Mouse (Mus musculus) kidney, adult 18-20 months (tissue): ENCODE results near the gene Gm28308.
A peak's percentile ranks its signal among the peaks of the same experiment; 100 is the strongest.

Source experiments
- DNase-seq: peaks from one replicate; pipeline ENCODE4 v3.0.0; 2021

Gm28308 gene

GRCm38 (mm10) chr6:52213119-52213986 is at the start of gene Gm28308, which contains the start of gene Hoxa3:
TSS of gene Gm28308 (minus strand) at chr6:52213339.
TSS of gene Hoxa3 (minus strand) at chr6:52213336.
- peak; percentile 89 for DNase-seq

DNA sequence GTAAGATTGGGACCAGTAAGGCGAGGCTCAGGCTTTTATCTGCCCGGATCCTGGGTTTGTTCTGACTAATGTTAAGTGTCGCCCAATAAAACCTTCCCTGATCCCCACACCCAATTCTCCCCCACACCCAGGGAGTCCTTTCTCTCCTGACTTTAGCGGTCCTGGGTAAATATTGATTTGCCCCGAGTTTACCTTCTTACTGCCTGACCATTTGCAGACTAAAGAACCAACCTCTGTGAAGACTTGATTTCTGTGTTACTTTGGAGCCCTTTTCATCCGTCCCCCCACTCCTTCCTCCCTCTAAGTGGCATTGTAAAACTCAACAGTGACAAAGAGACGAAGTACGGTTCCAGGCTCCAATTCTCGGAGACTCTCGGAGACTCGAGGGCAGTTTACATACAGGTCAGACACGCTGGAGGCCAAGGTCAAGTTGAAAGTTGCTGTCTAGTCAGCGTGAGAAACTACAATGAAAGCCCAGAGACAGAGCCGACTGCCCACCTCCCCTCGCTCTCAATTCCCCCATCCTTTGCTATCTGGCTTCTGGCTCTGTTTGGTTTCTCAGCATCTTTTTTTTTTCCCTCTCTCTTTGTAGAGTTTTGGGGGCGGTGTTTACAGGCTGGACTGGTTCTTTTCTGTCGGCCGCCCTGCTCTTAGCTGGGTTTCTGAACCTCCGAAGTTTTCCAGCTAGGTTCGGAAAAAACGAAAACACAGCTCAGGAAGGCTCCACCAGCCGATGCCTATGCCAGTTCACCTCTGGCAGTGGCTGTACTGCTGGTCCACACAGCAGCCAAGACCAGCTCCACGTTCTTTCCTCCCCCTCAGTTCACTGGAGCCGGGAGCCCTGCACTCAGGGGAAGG is 49.6 kb upstream of the Gm28308 start:
- peak; percentile 34 for DNase-seq

DNA sequence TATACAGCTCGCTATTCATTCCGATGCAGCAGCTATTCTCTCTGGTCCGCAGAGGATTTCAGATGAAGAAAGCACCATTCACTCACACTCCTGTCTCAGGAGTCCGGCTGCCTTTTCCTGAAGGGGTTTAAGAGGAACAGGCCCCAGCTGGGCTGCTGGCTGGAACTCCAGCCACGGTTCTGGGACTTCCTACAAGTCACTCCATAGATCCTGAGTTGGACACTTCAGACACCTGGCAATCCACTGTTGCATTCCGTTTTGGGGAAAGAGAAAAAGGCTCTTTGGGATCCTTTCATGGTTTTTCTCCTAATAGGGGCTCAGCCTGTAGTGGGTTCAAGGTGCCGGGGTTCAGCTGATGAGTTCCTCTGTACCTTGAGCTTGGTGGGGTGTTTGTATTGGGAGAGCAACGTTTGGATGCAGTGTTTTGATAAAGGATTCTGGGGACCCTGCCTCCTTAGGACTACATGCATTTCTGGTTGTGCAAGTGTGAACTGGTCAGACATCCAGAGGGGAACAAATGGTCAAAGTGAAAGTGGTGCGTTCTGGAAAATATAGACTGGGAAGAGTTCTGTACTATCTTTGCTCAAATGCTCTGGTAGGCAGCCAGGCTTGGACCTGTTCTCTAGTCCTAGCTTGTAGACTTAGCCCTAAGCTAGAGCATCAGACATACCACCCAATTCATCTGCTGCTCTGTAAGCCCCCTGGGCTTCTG is 48.8 kb upstream of the Gm28308 start:
- peak; percentile 33 for DNase-seq

DNA sequence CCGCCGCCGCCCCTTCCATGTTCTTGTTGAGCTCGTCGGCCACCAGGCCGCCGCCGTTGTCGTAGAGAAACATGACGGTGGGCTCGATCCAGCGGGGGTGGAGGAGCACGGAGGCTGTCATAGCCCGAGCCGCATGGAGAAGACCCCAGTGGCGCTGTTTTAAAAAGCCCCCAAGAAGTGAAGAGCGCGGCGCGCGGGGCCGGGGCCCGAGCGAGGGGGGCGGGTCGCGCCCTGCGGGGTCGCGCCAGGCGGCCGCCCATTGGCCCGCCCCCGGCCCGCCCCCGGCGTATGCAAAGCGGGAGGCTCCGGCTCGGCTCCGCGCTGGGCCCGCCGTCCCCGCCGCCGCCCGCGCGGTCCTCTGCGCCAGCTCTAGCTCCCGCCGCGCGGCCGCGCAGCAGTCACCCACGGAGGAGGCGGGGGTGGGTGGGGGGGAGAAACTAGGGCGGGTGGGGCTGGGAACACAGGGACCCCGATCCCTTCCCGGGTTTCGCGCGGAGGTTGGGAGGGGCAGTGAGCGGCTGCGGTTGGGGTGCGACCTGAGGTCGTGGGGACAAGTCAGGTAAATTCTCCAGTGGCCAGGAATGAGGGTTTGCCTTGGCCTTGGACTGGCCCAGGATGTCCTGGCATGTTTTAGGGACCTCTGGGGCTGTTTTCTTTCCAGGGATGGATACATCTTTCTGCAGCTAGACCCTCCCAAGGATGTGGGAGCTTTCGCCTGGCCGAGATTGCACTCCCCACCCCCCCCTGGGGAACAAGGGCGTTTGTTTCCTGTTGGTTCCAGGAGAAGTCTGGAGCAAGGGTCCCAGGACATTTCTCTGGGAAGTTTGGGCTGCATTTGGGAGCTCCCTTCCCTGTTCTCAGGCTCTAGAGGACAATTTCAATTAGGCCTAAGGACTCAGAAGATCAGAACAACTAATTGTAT is 47.8 kb upstream of the Gm28308 start, which contains the start of gene Hoxa13:
Gene Hoxa13 (minus strand): TSS at position 227 of the 922 bp plus-strand sequence.
- DNase-seq, result peak; percentile 23

DNA sequence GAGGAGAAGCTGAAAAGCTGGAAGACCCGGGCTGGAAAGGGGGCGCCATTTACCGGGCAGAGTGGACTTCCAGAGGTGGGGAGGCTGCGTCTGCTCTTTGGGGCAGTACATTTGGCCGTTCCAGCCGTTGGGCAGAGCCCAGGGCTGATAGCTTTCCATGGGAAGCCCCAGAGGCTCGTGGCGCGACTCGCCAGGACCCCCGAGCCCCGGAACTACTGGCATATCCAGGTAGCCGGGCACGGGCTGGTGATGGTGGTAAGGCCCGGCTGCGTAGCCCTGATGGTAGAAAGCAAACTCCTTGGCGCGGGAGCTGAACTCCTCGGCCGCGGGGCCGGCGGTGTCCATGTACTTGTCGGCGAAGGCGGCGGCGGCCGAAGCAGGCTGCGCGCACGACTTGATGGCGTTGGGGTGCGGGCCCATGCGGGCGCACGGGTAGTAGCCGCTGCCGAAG is 46.7 kb upstream of the Gm28308 start:
- peak; percentile 51 for DNase-seq

DNA sequence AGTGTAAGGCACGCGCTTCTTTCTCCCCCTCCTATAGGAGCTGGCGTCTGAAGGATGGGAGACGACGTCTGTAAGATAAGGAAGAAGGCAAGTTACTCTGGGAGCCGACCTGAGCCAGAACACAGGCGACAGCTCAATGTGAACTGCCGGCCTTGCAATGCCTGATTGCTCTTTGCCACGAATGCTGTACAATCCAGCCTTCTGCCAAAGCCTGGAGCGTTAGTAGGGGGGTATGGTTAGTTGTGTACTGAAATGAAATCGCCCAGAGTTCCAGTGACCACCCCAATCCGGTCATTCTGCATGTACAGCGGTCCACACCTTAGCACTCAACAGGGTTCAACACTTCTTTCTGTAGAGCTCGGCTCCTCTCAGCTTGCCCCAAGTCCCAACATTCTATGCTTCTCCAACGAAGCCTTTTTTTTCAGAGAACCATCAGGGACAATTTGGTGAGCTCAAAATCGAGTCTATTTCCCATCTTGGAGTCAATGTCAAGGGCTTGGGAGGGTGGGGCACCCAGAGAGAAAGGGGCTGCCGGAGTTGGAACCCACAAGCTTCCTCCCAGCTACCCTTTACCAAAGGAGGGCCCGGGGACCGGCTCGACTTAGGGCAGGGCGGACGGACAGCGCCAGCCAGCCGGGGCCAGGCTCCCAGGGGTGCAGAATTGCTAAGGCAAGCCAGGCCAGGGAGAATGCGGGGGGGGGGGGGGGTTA is 46.1 kb upstream of the Gm28308 start:
- peak; percentile 53 for DNase-seq

- DNase-seq, result peak; percentile 88
Measured at GRCm38 (mm10) chr6:52256956-52257355, 43.8 kb upstream of the Gm28308 start.

- DNase-seq, result peak; percentile 48
Measured at GRCm38 (mm10) chr6:52253511-52254500, 40.7 kb upstream of the Gm28308 start.

DNA sequence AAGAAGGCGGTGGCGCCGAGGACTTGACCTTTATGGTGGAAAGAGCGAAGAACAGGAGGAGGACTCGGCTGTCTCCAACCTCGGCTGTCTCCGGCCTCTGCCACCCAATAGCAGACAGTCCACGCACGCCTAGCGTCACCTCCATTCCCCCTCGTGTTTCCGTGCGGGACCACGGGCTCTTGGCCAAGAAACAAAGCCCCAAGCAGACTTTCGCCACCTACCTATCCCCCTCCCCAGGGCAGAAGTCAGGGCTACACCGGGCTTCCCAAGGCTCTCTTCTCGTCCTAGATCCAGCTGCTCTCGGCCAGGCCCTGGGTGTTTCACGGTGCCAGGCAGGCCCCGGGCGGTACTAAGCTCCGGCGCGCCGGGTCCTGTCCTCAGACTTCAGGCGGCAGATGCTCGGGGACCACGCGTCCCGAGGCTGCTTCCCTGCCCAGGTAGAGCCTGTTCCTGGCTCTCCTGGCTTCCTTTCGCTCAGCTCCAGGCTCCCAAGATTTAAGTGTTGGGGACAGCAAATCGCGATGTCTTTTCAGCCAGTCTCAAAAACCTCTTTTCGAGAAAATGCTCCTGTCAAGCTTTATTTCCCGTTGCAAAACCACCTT is 39.7 kb upstream of the Gm28308 start:
- no peak for DNase-seq

GRCm38 (mm10) chr6:52252016-52252774 is 39.1 kb upstream of the Gm28308 start:
- no peak for DNase-seq

- no peak for DNase-seq
Measured at GRCm38 (mm10) chr6:52251177-52251879, 38.2 kb upstream of the Gm28308 start.

DNA sequence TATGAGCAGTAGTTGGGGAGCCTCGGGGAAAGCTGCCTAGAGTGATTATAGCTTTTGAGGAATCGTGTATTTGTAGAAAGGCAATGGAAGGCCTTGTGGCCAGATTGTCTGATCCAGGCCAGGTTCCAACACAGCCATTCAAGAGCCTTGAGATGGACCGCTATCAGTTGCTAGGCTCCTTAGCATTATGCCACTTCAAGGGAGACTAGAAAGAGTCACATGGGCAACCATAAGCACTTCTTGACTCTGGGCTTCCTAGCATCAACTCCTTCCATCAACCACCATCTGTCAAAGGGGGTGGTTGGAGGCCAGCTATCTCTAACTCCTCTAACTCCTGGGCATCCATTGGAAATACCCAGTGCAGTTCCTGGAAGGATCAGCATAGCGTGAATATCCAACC is 36.7 kb upstream of the Gm28308 start:
- DNase-seq, result no peak

GRCm38 (mm10) chr6:52249415-52249738 is 36.2 kb upstream of the Gm28308 start:
- no peak for DNase-seq

GRCm38 (mm10) chr6:52248638-52249414 is 35.7 kb upstream of the Gm28308 start:
- peak; percentile 6 for DNase-seq

- peak; percentile 8 for DNase-seq
Measured at GRCm38 (mm10) chr6:52247766-52248637, 34.9 kb upstream of the Gm28308 start.

- DNase-seq, result no peak
Measured at GRCm38 (mm10) chr6:52246916-52247315, 33.8 kb upstream of the Gm28308 start.
